In the genomic region with DNA sequence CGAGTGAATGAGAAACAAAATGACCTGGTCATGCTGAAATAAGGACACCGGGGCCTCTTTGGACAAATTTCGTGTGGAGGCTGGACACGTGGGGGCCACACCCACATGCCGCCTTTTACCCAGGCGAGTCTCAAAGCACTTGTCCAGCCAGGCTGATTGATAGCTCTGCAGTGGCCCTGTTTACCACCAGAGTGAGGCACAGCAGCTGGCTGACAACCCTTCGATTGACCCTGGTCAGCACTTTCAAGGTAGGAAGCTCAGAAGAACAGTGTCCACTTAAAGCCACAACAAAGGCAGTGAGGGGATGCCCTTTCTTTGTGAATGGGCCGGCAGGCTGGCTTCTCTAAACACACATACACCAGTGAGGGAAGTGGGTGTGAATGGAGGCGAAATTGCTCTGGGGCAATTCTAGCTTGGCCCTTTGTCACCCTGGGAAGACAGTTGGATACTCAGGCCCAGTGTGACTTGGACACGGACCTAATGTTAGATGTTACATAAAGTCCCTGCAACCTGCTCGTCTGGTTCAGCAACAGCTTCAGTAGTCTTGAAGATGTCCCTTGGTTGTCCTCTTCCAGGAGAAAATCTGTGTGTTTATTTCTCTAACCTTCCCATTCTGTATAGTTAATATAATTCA, we compare ENCODE assay signal across 19 mouse cellular contexts.
DNase-seq lines count a peak whose midpoint lies in the region; ATAC-seq lines count a peak whose summit lies in the region.
"Had no signal": no experiment of that assay in that cellular context is flagged by ENCODE, and none has a peak within 500 bp of the region (broad histone marks: within the 10 kb centered on the region; RNA-seq: fewer than 3 reads in every experiment).

No protein-coding gene starts in this region.

- H3K9me3 ChIP-seq in kidney, embryonic 15.5 days (replicated peaks): no peaks in the 10 kb centered on the region
- H3K9me3 ChIP-seq: embryonic facial prominence, embryonic 13.5 days; heart, embryonic 10.5 days; midbrain, embryonic 12.5 days had no signal

- no peak overlapping the region for H3K27ac ChIP-seq in kidney, embryonic 15.5 days
- H3K27ac ChIP-seq: embryonic facial prominence, embryonic 13.5 days; hindbrain, postnatal 0 days; midbrain, embryonic 12.5 days had no signal

- H3K4me3 ChIP-seq in kidney, embryonic 15.5 days (replicated peaks): no peak overlapping the region
- H3K4me3 ChIP-seq: embryonic facial prominence, embryonic 13.5 days; heart, embryonic 10.5 days; midbrain, embryonic 12.5 days had no signal

- H3K27me3 ChIP-seq in kidney, embryonic 15.5 days: no peaks in the 10 kb centered on the region
- H3K27me3 ChIP-seq: embryonic facial prominence, embryonic 13.5 days had no signal

- H3K36me3 ChIP-seq in kidney, embryonic 15.5 days: no peaks in the 10 kb centered on the region
- H3K36me3 ChIP-seq: embryonic facial prominence, embryonic 13.5 days; heart, embryonic 10.5 days; midbrain, embryonic 12.5 days had no signal

- H3K9ac ChIP-seq in kidney, embryonic 15.5 days: no peak overlapping the region
- H3K9ac ChIP-seq: embryonic facial prominence, embryonic 13.5 days; liver, postnatal 0 days; midbrain, embryonic 12.5 days had no signal

- H3K4me1 ChIP-seq in kidney, embryonic 15.5 days: peaks cover 25% of the 10 kb centered on the region

- peak; percentile 35 for DNase-seq in adrenal gland, adult 8-10 months
- no peak for DNase-seq in adrenal gland, postnatal 4 days (ENCODE audit: low spot score in 2 of 2)
- DNase-seq in kidney, adult 11 months: no peak
- peak; percentile 83 for DNase-seq in embryo, embryonic 10 days (ENCODE audit: low spot score)
- peak; percentile 67 for DNase-seq in mesoderm, embryonic 11.5 days (ENCODE audit: low read depth, low spot score)
- DNase-seq in lung, postnatal 4 days: no peak
- no peak for DNase-seq in left cerebral cortex, adult 8-10 months (ENCODE audit: low spot score in 2 of 2)
- DNase-seq: cerebellum, postnatal 25 days; gastrocnemius, postnatal 25 days; heart, postnatal 14 days; liver; liver, postnatal 0 days; lung, postnatal 14 days; thymus, adult 18-20 months had no signal

- H3K4me2 ChIP-seq in kidney, embryonic 15.5 days: no peak overlapping the region
- H3K4me2 ChIP-seq: embryonic facial prominence, embryonic 13.5 days; midbrain, embryonic 12.5 days had no signal

- peak; percentile 58 for ATAC-seq in kidney, embryonic 15.5 days (replicated peaks; ENCODE audit: low FRiP score)
- ATAC-seq: hindbrain, postnatal 0 days; liver, postnatal 0 days had no signal

- WGBS in kidney, embryonic 15.5 days: 22% methylated on average over 11 of the region's 11 CpGs

Comparison
In these comparisons a context has a peak if more than half of its experiments do, and no peak if none do; other contexts are left out.
1. DNase-seq: peak in adrenal gland, adult 8-10 months (single experiment), embryo, embryonic 10 days (single experiment) and mesoderm, embryonic 11.5 days (single experiment); none in adrenal gland, postnatal 4 days (0 of 2), kidney, adult 11 months (single experiment), lung, postnatal 4 days (0 of 2) and left cerebral cortex, adult 8-10 months (0 of 2).